Mouse (Mus musculus) E14TG2a.4 (cell line): ENCODE measurements around the gene Gm28308.

ENCODE experiments used
- H3K27me3 ChIP-seq: 2 replicates; pipeline ENCODE4 v1.6.1; 2014; ENCODE audit warnings: low read length, control low read depth; ENCODE audit not compliant: insufficient read depth
- H3K36me3 ChIP-seq: 2 replicates; pipeline ENCODE4 v1.6.1; 2014; ENCODE audit warnings: low read length, control low read depth; ENCODE audit not compliant: insufficient read depth
- H3K4me1 ChIP-seq: replicated peaks from 2 replicates; pipeline ENCODE4 v1.6.1; 2014; ENCODE audit warnings: low read depth, low read length, control low read depth
- H3K4me3 ChIP-seq: replicated peaks from 2 replicates; pipeline ENCODE4 v1.5.1; 2014; ENCODE audit warnings: mild to moderate bottlenecking, low read length
- H3K9me3 ChIP-seq: 2 replicates; pipeline ENCODE4 v1.6.1; 2014; ENCODE audit warnings: low read length, control low read depth
- CTCF ChIP-seq: conservative IDR thresholded peaks from 2 replicates; pipeline ENCODE4 v1.5.1; 2014; ENCODE audit warnings: low read length
- NANOG ChIP-seq: IDR thresholded peaks from 2 replicates; pipeline ENCODE4 v1.6.1; 2014; ENCODE audit warnings: borderline replicate concordance, low read length, mixed read lengths
- POU5F1 ChIP-seq: IDR thresholded peaks from 2 replicates; pipeline ENCODE4 v1.6.1; 2014; ENCODE audit warnings: low read length, borderline replicate concordance

Gm28308 gene

DNA sequence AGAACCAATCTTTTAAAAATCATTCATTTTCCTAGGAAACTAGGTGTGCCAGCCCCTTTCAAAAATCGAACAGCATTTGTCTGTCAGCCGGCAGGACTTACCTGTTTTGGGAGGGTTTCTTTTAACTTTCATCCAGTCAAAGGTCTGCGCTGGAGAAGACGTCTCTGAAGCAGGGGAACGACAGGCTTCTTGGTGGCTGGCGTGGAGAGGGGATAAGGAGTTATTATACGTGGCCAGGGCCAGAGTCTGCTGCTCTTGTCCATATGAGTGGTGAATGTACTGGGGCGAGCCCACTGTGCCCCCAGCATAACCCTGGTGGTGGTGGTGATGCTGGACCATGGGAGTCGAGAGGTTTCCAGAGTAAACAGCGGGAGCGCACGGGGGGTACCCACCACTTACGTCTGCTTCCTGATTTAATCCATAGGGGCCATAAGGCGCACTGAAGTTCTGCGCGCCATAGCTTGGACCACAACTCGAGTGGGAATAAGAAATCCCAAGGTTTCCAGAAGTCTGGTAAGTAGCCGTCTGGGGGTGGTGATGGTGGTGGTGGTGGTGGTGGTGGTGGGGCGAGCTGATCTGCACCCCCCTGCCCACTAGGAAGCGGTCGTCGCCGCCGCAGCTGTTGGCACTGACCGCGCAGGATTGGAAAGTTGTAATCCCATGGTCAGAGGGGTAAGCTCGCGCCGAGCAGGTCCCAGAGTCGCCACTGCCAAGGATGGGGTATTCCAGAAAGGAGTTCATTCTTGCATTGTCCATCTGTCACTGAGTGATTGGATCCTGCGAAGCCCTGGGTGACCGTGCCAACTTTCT is 55.5 kb downstream of the Gm28308 start:
- Histone ChIP-seq H3K4me1 (peaks cover 59% of the 10 kb centered on the region), H3K36me3 (no peaks in the 10 kb centered on the region), H3K9me3 (no peaks in the 10 kb centered on the region), H3K4me3 (peak overlapping the region; percentile 93), H3K27me3 (peaks cover 86% of the 10 kb centered on the region)
- TF ChIP-seq POU5F1 (no peak), CTCF (no peak), NANOG (no peak)

DNA sequence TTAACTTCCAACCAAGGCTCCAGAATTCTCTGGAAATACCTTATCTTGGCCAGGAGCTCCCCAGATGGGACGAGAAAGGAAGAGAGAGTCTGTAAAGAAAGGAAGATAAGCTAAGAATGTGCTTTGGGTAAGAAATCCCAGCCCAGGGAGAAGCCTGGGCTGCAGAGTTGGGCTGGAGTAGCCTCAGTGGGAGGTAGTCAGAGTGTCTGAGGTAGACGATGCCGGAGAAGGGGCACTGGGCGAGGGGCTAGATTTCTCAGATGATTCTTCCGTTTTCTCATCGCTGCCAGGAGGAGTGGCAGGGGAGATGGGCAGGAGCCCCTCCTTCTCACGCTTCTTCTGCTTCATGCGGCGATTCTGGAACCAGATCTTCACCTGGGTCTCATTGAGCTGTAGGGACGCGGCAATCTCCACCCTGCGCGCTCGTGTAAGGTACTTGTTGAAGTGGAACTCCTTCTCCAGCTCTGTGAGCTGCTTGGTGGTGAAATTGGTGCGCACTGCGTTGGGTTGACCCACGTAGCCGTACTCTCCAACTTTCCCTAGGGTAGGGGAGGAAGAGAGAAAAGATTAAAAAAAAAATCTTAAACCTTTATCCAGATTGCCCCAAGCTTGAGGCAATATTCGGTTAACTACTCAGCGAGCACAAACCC is 56.5 kb downstream of the Gm28308 start:
- no peaks in the 10 kb centered on the region for H3K36me3 ChIP-seq
- peaks cover 64% of the 10 kb centered on the region for H3K4me1 ChIP-seq
- no peaks in the 10 kb centered on the region for H3K9me3 ChIP-seq
- no peak overlapping the region for H3K4me3 ChIP-seq
- TF ChIP-seq NANOG = no peak
- TF ChIP-seq CTCF = no peak
- TF ChIP-seq POU5F1 = no peak
- peaks cover 87% of the 10 kb centered on the region for H3K27me3 ChIP-seq

DNA sequence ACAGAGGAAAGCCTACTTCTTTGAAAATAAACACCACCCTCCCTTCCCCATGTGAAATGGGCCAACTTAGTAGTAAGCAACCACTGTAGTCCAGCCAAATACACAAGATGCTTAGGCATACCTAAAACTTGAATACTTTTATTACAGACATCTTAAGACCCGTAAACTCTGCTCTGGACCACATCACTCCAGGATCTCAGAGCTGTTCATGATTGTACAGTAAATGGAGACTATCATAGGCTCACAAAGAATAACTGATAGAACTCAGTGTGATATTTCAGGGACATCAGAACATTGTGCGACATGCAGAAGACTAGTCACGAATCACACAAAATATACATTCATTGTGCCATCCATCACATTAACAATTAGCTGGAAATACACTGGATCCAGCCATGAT is 57.7 kb downstream of the Gm28308 start:
- TF ChIP-seq CTCF = no peak
- no peak for TF ChIP-seq POU5F1
- no peak for TF ChIP-seq NANOG
- no peaks in the 10 kb centered on the region for H3K9me3 ChIP-seq
- H3K27me3 ChIP-seq = peaks cover 87% of the 10 kb centered on the region
- H3K36me3 ChIP-seq = no peaks in the 10 kb centered on the region
- H3K4me3 ChIP-seq = no peak overlapping the region
- H3K4me1 ChIP-seq = peaks cover 61% of the 10 kb centered on the region

DNA sequence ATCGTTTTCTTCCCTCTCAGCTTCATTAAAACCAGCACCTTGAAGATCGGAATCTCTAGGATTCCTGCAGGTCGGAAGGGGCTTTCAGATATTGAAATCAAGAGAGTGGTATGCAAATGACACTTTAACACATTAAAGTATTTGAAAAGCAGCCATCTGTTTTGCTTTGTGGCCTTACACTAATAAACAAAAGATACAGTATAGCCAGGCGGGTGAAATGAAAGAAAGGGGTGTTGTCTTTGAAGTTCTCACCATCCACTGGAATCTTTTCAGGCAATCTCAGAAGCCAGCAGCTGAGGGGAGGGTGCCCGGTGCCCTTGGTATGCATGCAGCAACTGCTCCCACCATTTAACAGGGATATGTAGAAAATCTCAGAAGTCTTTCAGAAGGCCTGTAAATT is 59.1 kb downstream of the Gm28308 start:
- H3K9me3 ChIP-seq = no peaks in the 10 kb centered on the region
- no peaks in the 10 kb centered on the region for H3K36me3 ChIP-seq
- H3K4me3 ChIP-seq = no peak overlapping the region
- H3K27me3 ChIP-seq = peaks cover 86% of the 10 kb centered on the region
- TF ChIP-seq CTCF (no peak), NANOG (peak; percentile 43; the same call in 1 of the 2 replicates), POU5F1 (no peak)
- H3K4me1 ChIP-seq = peaks cover 56% of the 10 kb centered on the region

DNA sequence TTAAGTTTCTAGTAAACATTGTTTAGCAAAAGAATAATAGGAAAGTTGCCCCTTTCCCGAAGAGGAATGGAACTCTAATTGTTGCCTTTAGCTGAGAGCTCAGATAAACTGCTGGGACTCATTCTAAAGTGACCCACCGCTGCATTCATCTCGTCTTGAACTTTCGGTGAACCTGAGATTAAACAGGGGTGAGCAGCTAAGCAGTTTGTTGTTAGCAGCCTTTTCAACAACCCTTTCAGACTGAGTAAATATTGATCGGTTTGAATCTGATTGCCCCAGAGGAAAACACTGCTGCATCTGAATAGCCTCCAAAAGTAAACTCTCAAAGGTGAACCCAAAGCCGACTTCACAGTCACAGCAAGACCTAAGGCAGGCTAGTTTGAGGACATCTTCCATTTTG is 59.9 kb downstream of the Gm28308 start:
- no peaks in the 10 kb centered on the region for H3K36me3 ChIP-seq
- H3K9me3 ChIP-seq = no peaks in the 10 kb centered on the region
- peaks cover 56% of the 10 kb centered on the region for H3K4me1 ChIP-seq
- H3K27me3 ChIP-seq = peaks cover 89% of the 10 kb centered on the region
- TF ChIP-seq POU5F1 (no peak), CTCF (no peak), NANOG (peak; percentile 70; the same call in 1 of the 2 replicates)
- no peak overlapping the region for H3K4me3 ChIP-seq

DNA sequence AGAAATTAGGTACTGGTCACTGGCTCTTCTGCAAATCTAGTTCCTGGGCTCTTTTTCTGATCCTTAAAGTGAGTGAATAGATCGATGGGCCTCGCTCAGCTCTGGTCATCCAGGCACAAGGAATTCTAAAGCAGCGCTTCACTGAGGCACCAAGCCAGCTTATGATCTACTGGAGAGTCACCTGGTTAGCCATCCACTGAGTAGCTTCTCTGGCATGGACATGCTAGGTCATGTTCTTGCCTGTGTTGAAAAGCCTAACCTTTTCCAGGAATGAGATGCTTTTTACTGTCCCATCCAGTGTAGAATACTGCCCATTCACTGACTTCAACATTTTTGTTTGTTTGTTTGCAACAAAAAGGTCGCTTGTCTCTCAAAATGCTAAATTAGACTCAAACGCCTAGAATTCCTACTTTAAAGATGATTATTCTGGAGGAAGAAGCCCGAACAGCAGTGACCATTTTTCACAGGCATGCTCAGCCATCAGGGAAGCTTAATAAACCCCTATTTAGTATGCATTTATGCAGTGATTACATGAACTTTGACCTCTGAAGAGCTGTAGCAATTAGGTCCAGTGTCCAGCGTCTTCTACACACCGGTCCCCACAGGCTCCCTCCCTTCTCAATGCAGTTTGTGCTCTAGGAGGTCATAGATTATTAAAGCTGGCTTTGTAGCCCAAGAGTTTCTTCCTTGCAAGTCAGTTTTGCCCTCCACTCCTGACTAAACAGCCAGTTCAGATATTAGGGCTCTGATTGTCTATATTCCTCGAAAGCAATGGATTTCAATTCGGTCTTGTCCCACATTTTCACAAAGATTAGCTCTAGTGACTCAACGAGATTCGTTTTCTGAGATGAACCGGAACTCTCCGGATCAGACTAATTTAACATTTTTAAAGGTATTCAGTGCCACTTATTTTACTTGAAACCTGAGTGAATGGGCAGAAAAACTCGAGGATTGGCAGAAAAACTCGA is 60.6 kb downstream of the Gm28308 start:
- no peaks in the 10 kb centered on the region for H3K9me3 ChIP-seq
- H3K4me1 ChIP-seq = peaks cover 50% of the 10 kb centered on the region
- peaks cover 89% of the 10 kb centered on the region for H3K27me3 ChIP-seq
- no peak overlapping the region for H3K4me3 ChIP-seq
- no peaks in the 10 kb centered on the region for H3K36me3 ChIP-seq
- TF ChIP-seq NANOG (no peak), CTCF (no peak), POU5F1 (no peak)

DNA sequence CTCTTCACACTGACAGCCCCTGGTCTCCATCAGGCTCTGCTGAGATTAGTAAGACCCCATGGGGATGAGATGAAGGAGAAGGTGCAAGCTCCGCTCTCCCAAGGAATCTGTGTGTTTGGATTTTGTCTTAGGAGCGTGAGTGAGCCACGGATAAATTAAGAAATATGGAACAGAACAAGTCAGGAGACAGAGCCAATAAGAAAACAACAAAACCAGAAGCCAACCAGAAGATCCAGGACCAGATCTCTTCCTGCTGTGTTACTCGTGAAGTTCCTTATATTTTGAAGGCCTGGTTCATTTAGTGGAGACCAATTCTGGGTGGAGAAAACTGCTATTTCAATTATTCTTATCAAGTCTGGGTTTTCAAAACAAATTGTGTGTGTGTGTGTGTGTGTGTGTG is 61.6 kb downstream of the Gm28308 start:
- no peaks in the 10 kb centered on the region for H3K36me3 ChIP-seq
- H3K27me3 ChIP-seq = peaks cover 87% of the 10 kb centered on the region
- peaks cover 41% of the 10 kb centered on the region for H3K4me1 ChIP-seq
- H3K9me3 ChIP-seq = no peaks in the 10 kb centered on the region
- TF ChIP-seq POU5F1 (no peak), NANOG (no peak), CTCF (no peak)
- no peak overlapping the region for H3K4me3 ChIP-seq

DNA sequence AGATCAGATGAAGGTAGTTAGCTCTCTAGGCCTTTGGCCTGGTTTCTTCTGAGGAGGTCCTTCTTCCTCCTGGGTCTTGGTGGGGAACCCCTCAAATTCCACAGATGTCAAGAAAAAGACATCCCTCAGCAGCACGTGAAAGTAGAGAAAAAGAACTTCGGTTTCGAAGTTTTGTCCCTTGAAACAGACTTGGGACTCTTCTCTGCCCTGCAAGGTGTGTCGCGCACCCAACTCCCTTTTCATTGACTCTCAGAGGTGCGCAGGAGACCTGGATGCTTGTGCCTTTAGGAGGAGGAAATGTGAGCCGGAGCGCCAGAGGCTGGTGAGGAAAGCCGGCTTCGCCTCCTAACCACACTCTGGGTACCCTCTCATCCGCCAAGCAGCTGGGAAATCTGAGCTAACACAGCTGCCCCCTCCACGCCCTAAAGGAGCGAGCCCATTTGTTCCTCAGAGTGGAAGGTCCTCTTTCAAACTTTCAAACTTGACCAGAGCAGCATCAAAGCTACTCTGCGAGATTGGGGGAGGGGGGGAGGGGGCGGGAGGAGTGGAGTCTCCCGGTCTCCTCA is 62.7 kb downstream of the Gm28308 start:
- H3K4me1 ChIP-seq = peaks cover 38% of the 10 kb centered on the region
- TF ChIP-seq POU5F1 (no peak), CTCF (no peak), NANOG (no peak)

More for the DNA sequence above, 62.7 kb downstream of the Gm28308 start:
- H3K36me3 ChIP-seq = no peaks in the 10 kb centered on the region
- H3K9me3 ChIP-seq = no peaks in the 10 kb centered on the region
- H3K4me3 ChIP-seq = no peak overlapping the region
- H3K27me3 ChIP-seq = peaks cover 80% of the 10 kb centered on the region
